Mouse (Mus musculus): ENCODE measurements at regions not wholly inside any gene's neighbourhood (a gene's known extent, or its start where the extent isn't known, plus 50 kb on each side); places are given as distances from the start of the nearest gene placed in this dataset.
A peak's percentile ranks its signal among the peaks of the same experiment; 100 is the strongest.

GRCm38 (mm10) chr14:76223036-76223650 lies 112.5 kb downstream of the Nufip1 start:
- Histone ChIP-seq H3K4me2 (replicated peaks) (no peak overlapping the region), H3K27ac (no peak overlapping the region), H3K4me3 (replicated peaks) (no peak overlapping the region), H3K27me3 (replicated peaks) (no peaks in the 10 kb centered on the region), H3K9me3 (no peaks in the 10 kb centered on the region), H3K36me3 (no peaks in the 10 kb centered on the region), H3K4me1 (replicated peaks) (peaks cover 10% of the 10 kb centered on the region; the same call in 1 of the 2 replicates), H3K9ac (no peak overlapping the region)
- 53% methylated on average over 8 of the region's 8 CpGs for WGBS
- ATAC-seq, result peak; percentile 90

DNA sequence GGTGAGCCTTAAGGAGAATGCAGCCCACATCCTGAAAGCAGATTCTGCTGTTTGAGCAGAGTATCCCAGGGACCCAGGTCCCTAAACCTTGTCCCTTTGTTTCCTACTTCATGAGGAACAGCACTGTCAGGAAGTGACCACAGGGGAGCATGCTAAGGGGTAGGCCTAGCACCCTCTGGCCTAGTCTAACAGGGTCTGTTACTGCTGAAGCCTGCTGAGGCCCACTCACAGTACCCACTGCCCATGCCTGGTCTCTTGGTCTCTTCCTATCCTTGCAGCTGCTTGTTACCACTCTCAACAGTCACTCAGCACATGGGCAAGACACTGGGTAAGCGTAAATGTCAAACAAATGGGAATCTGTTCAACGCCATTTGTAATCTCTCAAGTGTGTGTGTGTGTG lies 113.2 kb downstream of the Nufip1 start:
- H3K27ac ChIP-seq, result no peak overlapping the region
- H3K36me3 ChIP-seq, result no peaks in the 10 kb centered on the region
- ATAC-seq, result no peak
- peaks cover 10% of the 10 kb centered on the region; the same call in 1 of the 2 replicates for H3K4me1 ChIP-seq (replicated peaks)
- no peak overlapping the region for H3K9ac ChIP-seq
- H3K4me3 ChIP-seq (replicated peaks), result no peak overlapping the region
- 80% methylated on average over 2 of the region's 2 CpGs for WGBS
- no peaks in the 10 kb centered on the region for H3K27me3 ChIP-seq (replicated peaks)
- no peak overlapping the region for H3K4me2 ChIP-seq (replicated peaks)
- no peaks in the 10 kb centered on the region for H3K9me3 ChIP-seq

GRCm38 (mm10) chr14:76225532-76225931 lies 114.8 kb downstream of the Nufip1 start:
- Histone ChIP-seq H3K4me1 (replicated peaks) (peaks cover 10% of the 10 kb centered on the region; the same call in 1 of the 2 replicates), H3K4me2 (replicated peaks) (no peak overlapping the region), H3K9me3 (no peaks in the 10 kb centered on the region), H3K36me3 (no peaks in the 10 kb centered on the region), H3K9ac (no peak overlapping the region), H3K27ac (no peak overlapping the region), H3K27me3 (replicated peaks) (no peaks in the 10 kb centered on the region), H3K4me3 (replicated peaks) (no peak overlapping the region)
- ATAC-seq, result no peak
- 88% methylated on average over 12 of the region's 12 CpGs for WGBS

DNA sequence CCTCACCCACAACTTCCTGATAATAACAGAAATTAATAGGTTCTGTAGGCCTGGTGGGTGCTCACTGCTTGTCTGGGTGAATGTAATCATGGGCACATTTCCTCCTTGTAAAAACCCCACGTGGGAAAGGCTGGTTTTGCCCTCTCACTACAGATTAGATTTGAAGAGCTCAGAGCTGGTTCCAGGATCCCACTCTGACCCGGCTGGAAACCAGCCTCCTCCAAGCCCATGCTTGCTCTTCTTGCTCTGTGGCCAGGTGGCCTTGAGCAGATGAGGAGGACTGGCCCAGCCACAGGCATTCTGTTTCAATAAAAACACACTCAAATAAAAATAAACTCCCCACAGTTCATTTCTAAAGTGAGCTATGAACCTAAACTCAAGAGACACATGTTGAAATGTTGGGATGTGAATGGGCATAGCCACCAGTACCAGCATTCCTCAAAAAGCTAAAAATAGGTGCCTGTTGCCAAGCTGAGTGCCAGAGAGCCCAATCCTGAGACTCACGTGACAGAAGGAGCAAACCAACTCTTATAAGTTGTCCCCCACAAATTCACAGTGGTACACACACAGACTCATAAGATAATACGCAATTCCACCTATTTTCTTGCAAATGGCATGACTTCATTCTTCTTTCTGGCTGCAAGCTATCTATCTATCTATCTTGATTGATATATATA lies 116.1 kb downstream of the Nufip1 start:
- H3K4me3 ChIP-seq (replicated peaks), result no peak overlapping the region
- ATAC-seq, result no peak
- 69% methylated on average over 4 of the region's 4 CpGs for WGBS
- H3K36me3 ChIP-seq, result no peaks in the 10 kb centered on the region
- no peak overlapping the region for H3K4me2 ChIP-seq (replicated peaks)
- no peak overlapping the region for H3K9ac ChIP-seq
- H3K27me3 ChIP-seq (replicated peaks), result no peaks in the 10 kb centered on the region
- H3K9me3 ChIP-seq, result no peaks in the 10 kb centered on the region
- H3K4me1 ChIP-seq (replicated peaks), result peaks cover 10% of the 10 kb centered on the region; the same call in 1 of the 2 replicates
- H3K27ac ChIP-seq, result no peak overlapping the region

- no peak for ATAC-seq
- Histone ChIP-seq H3K27ac (no peak overlapping the region), H3K9me3 (no peaks in the 10 kb centered on the region), H3K4me1 (replicated peaks) (no peaks in the 10 kb centered on the region), H3K4me2 (replicated peaks) (no peak overlapping the region), H3K4me3 (replicated peaks) (no peak overlapping the region), H3K27me3 (replicated peaks) (no peaks in the 10 kb centered on the region), H3K36me3 (no peaks in the 10 kb centered on the region), H3K9ac (no peak overlapping the region)
- WGBS, result 57% methylated on average over 9 of the region's 9 CpGs
Measured at GRCm38 (mm10) chr14:76228968-76229555, 118.4 kb downstream of the Nufip1 start.

DNA sequence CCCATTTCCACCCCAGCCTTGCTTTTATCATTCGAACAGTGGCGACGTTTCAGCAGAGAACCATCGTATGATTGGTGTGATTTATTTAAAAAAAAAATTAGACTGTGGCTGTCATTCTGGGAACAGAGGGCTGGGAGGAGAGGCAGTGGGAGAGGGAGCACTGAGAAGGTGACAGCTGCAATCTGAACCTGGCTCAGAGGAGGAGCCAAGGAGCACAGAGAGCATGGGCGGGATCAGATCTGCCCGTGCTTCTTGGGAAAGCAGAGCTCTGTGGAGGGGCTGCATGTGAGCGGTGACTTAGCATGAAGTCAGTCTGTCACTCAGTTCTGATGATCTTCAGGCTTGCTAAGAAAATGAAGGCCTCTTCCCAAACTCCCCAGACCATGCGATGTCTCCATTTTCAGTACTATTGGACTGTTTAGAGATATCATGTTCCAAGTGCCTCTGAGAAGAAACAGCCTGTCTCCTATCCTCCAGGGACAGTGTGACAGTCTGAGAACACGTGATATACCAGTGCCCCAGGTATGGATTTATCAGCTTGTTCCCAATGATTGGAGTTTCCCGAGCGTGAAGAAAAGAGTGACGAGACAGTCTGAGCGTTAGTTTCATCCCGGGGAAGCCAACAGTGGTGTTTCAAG lies 129.3 kb downstream of the Nufip1 start:
- Histone ChIP-seq H3K36me3 (no peaks in the 10 kb centered on the region), H3K9me3 (no peaks in the 10 kb centered on the region), H3K4me2 (replicated peaks) (no peak overlapping the region), H3K9ac (no peak overlapping the region), H3K27me3 (replicated peaks) (no peaks in the 10 kb centered on the region), H3K27ac (no peak overlapping the region), H3K4me1 (replicated peaks) (0 out of 2 replicates have a peak, but pooled peaks cover 3% of the 10 kb centered on the region), H3K4me3 (replicated peaks) (no peak overlapping the region)
- ATAC-seq, result no peak
- WGBS, result 78% methylated on average over 14 of the region's 14 CpGs

GRCm38 (mm10) chr14:76243581-76244337 lies 133.1 kb downstream of the Nufip1 start:
- 61% methylated on average over 14 of the region's 14 CpGs for WGBS
- Histone ChIP-seq H3K4me1 (replicated peaks) (0 out of 2 replicates have a peak, but pooled peaks cover 3% of the 10 kb centered on the region), H3K9ac (no peak overlapping the region), H3K4me2 (replicated peaks) (no peak overlapping the region), H3K36me3 (no peaks in the 10 kb centered on the region), H3K27ac (peak overlapping the region; percentile 40), H3K4me3 (replicated peaks) (no peak overlapping the region), H3K9me3 (no peaks in the 10 kb centered on the region), H3K27me3 (replicated peaks) (no peaks in the 10 kb centered on the region)
- ATAC-seq, result peak; percentile 53; the same call in 1 of the 2 replicates

DNA sequence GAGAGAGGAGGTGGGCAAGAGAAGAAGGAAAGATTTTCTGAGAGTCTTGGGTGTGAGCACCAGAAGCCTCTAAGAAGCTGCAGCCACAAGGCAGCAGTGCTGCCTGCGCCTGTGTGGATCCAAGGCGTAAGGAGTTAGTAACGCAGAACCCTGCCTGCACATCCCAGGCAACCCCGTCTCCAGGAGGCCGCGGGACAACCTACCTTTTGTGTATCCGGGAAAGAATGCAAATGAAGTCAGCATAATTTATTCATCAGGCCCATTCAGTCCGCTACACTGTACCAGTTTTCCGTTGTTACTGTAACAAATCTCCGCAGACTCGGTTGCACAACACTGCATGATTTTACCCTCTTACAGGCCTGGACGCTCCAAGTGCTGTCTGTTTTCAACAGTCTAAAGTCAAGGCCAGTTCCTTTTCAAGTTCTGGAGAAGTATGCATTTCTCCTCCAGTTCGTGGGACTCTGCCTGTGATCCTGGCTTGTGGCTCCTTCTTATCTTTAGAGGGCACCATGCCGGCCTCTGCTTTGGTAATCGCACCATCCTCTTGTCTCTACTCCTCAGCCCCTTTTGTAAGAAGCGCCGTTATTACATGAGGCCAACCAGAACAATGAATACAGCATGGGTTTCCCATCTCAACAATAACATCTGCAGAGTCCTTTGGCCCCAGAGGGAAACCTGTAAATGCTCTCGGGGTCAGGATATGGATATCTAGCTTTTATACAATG lies 133.8 kb downstream of the Nufip1 start:
- H3K4me3 ChIP-seq (replicated peaks), result no peak overlapping the region
- no peaks in the 10 kb centered on the region for H3K9me3 ChIP-seq
- 46% methylated on average over 18 of the region's 18 CpGs for WGBS
- H3K27ac ChIP-seq, result peak overlapping the region; percentile 40
- ATAC-seq, result 0 out of 2 replicates have a peak, but pooled peaks have one; percentile 47
- no peaks in the 10 kb centered on the region for H3K36me3 ChIP-seq
- H3K9ac ChIP-seq, result no peak overlapping the region
- no peaks in the 10 kb centered on the region for H3K27me3 ChIP-seq (replicated peaks)
- H3K4me1 ChIP-seq (replicated peaks), result 0 out of 2 replicates have a peak, but pooled peaks cover 3% of the 10 kb centered on the region
- H3K4me2 ChIP-seq (replicated peaks), result no peak overlapping the region

DNA sequence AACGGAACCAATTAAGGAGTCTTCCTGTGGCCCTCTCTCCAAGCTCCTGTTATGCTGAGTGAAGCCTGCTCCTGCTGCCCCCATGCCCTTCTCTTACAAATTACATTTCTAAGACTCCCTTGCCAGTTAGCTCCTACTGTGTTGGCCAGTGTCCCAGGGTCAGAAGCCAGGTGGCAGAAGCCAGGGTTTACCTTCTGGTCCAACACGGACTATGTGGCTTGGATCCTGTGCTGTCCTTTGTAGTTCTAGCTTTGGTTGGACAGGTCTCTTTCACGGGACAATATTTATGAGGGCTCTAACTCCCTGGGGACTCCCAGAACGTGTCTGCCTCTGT lies 134.3 kb downstream of the Nufip1 start:
- Histone ChIP-seq H3K27me3 (replicated peaks) (no peaks in the 10 kb centered on the region), H3K9ac (no peak overlapping the region), H3K4me3 (replicated peaks) (no peak overlapping the region), H3K4me1 (replicated peaks) (0 out of 2 replicates have a peak, but pooled peaks cover 3% of the 10 kb centered on the region), H3K36me3 (no peaks in the 10 kb centered on the region), H3K4me2 (replicated peaks) (no peak overlapping the region), H3K9me3 (no peaks in the 10 kb centered on the region), H3K27ac (no peak overlapping the region)
- ATAC-seq, result no peak
- 70% methylated on average over 4 of the region's 4 CpGs for WGBS

- 84% methylated on average over 4 of the region's 4 CpGs for WGBS
- H3K27ac ChIP-seq, result no peak overlapping the region
- no peak overlapping the region for H3K4me2 ChIP-seq (replicated peaks)
- no peaks in the 10 kb centered on the region for H3K9me3 ChIP-seq
- H3K9ac ChIP-seq, result no peak overlapping the region
- H3K36me3 ChIP-seq, result no peaks in the 10 kb centered on the region
- H3K4me1 ChIP-seq (replicated peaks), result 0 out of 2 replicates have a peak, but pooled peaks cover 3% of the 10 kb centered on the region
- no peaks in the 10 kb centered on the region for H3K27me3 ChIP-seq (replicated peaks)
- ATAC-seq, result no peak
- H3K4me3 ChIP-seq (replicated peaks), result no peak overlapping the region
Measured at GRCm38 (mm10) chr14:76247664-76248063, 137.0 kb downstream of the Nufip1 start.

DNA sequence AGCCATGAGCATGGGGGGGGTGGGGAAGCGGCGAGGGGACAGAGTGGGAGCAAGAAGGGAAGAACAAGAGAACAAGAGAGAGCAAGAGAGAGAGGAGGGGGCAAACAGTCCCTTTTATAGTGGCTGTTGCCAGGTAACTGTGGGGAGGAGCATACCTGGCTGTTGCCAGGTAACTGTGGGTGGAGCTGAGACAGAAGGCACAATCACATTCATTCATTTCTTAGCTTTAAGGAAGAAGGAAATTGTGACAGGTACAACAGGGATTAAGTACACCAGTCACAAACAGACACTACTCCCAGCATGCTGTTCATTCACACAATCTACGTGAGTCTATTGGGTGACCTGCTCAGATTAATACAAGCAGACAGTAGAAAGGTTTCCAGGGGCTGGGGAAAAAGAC lies 143.2 kb downstream of the Nufip1 start:
- 85% methylated on average over 3 of the region's 3 CpGs for WGBS
- Histone ChIP-seq H3K9ac (no peak overlapping the region), H3K36me3 (no peaks in the 10 kb centered on the region), H3K27me3 (replicated peaks) (no peaks in the 10 kb centered on the region), H3K4me2 (replicated peaks) (no peak overlapping the region), H3K4me1 (replicated peaks) (0 out of 2 replicates have a peak, but pooled peaks cover 6% of the 10 kb centered on the region), H3K4me3 (replicated peaks) (no peak overlapping the region), H3K9me3 (no peaks in the 10 kb centered on the region), H3K27ac (no peak overlapping the region)
- ATAC-seq, result peak; percentile 45
